Mouse (Mus musculus) embryonic facial prominence, embryonic 13.5 days (tissue): ENCODE results near the gene Pex5. TPM values are rescaled to one million over a fixed set of nuclear protein-coding genes. Genes with fewer than 3 reads are reported as not detected.

Experiments used
- ATAC-seq: fragments of 200-750 bp; cut with Nextera tagmentation; 2 replicates; pipeline ENCODE4 v1.8.0; 2017; ENCODE audit warnings: low read depth; ENCODE audit not compliant: insufficient number of reproducible peaks, insufficient read depth, low FRiP score, low TSS enrichment
- H3K27ac ChIP-seq: fragments of 300-500 bp; sonication (generic); 2 replicates; pipeline ENCODE4 v1.5.1; 2015; ENCODE audit warnings: moderate library complexity, mild to moderate bottlenecking, inconsistent platforms
- H3K27me3 ChIP-seq: fragments of 300-500 bp; sonication (generic); 2 replicates; pipeline ENCODE4 v1.6.1; 2015; ENCODE audit warnings: mild to moderate bottlenecking, inconsistent platforms
- H3K36me3 ChIP-seq: fragments of 300-500 bp; sonication (generic); 2 replicates; pipeline ENCODE4 v1.6.1; 2015; ENCODE audit warnings: mild to moderate bottlenecking, inconsistent platforms
- H3K4me1 ChIP-seq: fragments of 300-500 bp; sonication (generic); 2 replicates; pipeline ENCODE4 v1.6.1; 2015; ENCODE audit warnings: inconsistent platforms
- H3K4me2 ChIP-seq: fragments of 300-500 bp; sonication (generic); 2 replicates; pipeline ENCODE4 v1.6.1; 2015; ENCODE audit warnings: moderate library complexity, mild to moderate bottlenecking, inconsistent platforms
- H3K4me3 ChIP-seq: fragments of 300-500 bp; sonication (generic); 2 replicates; pipeline ENCODE4 v1.5.1; 2015; ENCODE audit warnings: mild to moderate bottlenecking, inconsistent platforms
- H3K9ac ChIP-seq: fragments of 300-500 bp; sonication (generic); 2 replicates; pipeline ENCODE4 v1.6.1; 2015; ENCODE audit warnings: mild to moderate bottlenecking, inconsistent platforms
- H3K9me3 ChIP-seq: fragments of 300-500 bp; sonication (generic); 2 replicates; pipeline ENCODE4 v1.6.1; 2016; ENCODE audit warnings: inconsistent platforms
- WGBS: fragments of 180-500 bp; shearing (Covaris S2); methylation state at CpG from one replicate; pipeline ENCODE4 v1.1.7; 2015; ENCODE audit warnings: mixed read lengths; 5-methylcytosine and 5-hydroxymethylcytosine counted together
- polyA plus RNA-seq: library from polyadenylated mRNA; unstranded; fragments of >200 nt; fragmentation: Nextera tagmentation; extraction: Ambion mirVana; gene quantifications from 2 replicates; pipeline ENCODE4 v1.2.1, GENCODE M21; 2015

Gene Pex5
- polyA plus RNA-seq, 1 experiment from 2014 or later: 47.5 TPM

DNA sequence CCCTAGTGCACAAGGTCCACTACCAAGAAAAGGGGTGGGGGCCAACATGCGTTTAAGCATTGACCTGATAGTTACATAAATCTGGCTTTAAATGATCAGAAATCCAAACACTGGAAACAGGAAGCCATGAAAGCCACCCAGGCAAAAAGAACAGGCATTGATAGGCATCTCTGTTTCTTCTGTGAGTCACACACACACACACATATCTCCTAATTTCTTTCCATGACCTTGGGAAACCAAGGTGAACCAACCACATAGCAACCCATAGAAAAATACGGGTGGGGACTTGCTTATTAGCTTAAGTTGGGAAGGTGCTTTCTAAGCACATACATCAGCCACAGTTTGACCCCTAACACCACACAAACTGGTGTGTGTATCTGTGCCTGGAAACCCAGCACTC, 32.5 kb upstream of the Pex5 start:
- WGBS: 79% methylated on average over 2 of the region's 2 CpGs

DNA sequence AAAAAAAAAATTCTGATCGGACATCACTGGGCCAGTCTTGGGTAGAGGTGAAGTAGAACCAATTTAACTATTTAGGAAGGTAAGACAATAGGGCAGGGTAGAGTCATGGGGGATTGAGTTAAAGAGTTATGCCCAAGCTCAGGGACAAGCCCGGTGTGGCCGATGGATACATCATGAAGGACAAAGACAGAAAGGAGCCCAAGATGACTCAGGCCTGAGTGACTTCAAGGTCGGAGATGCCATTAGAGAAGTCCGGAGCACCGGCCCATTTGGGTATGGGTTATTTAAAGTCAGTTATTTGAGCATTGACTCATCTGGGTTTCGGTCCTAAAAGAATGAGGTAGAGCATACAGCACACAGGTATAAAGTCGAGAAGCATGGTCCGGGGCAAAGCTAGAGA, 31.6 kb upstream of the Pex5 start:
- Histone ChIP-seq H3K4me1 (no peaks in the 10 kb centered on the region), H3K27ac (no peak overlapping the region), H3K9ac (no peak overlapping the region), H3K27me3 (no peaks in the 10 kb centered on the region), H3K9me3 (no peaks in the 10 kb centered on the region), H3K4me2 (no peak overlapping the region), H3K36me3 (no peaks in the 10 kb centered on the region), H3K4me3 (no peak overlapping the region)
- 95% methylated on average over 9 of the region's 9 CpGs for WGBS
- no peak for ATAC-seq

More for the DNA sequence above, 32.5 kb upstream of the Pex5 start:
- Histone ChIP-seq H3K9ac (no peak overlapping the region), H3K36me3 (no peaks in the 10 kb centered on the region), H3K9me3 (no peaks in the 10 kb centered on the region), H3K4me3 (no peak overlapping the region), H3K4me2 (no peak overlapping the region), H3K27ac (no peak overlapping the region), H3K4me1 (no peaks in the 10 kb centered on the region), H3K27me3 (no peaks in the 10 kb centered on the region)
- ATAC-seq: no peak

- no peak overlapping the region for H3K4me3 ChIP-seq
- no peak for ATAC-seq
- H3K27ac ChIP-seq: no peak overlapping the region
- no peaks in the 10 kb centered on the region for H3K27me3 ChIP-seq
- H3K9ac ChIP-seq: no peak overlapping the region
- WGBS: 92% methylated on average over 2 of the region's 2 CpGs
- H3K4me1 ChIP-seq: no peaks in the 10 kb centered on the region
- H3K9me3 ChIP-seq: no peaks in the 10 kb centered on the region
- no peak overlapping the region for H3K4me2 ChIP-seq
- no peaks in the 10 kb centered on the region for H3K36me3 ChIP-seq
These were observed 31.2 kb upstream of the Pex5 start for GRCm38 (mm10) chr6:124446024-124446423.

- H3K4me3 ChIP-seq: no peak overlapping the region
- H3K9me3 ChIP-seq: no peaks in the 10 kb centered on the region
- H3K4me2 ChIP-seq: no peak overlapping the region
- H3K9ac ChIP-seq: no peak overlapping the region
- WGBS: 84% methylated on average over 2 of the region's 2 CpGs
- H3K27me3 ChIP-seq: no peaks in the 10 kb centered on the region
- no peak overlapping the region for H3K27ac ChIP-seq
- no peaks in the 10 kb centered on the region for H3K4me1 ChIP-seq
- ATAC-seq: no peak
- H3K36me3 ChIP-seq: no peaks in the 10 kb centered on the region
These were observed 28.5 kb upstream of the Pex5 start for GRCm38 (mm10) chr6:124443338-124443737.

DNA sequence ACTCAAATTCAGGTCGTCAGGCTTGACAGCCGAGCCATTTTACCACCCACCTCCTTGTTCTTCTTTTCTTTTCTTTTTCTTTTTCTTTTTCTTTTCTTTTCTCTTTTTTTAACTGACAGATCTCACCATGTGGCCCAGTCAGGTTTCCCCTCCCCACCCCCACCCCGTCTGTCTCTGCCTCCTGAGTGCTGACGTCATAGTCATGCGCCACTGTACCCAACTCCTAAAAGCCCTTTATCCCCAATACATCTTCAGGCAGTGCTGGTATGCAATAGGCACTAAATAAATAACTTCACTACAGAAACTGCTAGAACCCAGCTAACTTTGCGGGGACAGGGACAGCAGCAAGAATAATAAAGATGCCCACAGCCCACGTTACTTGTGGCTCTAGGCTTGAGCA, 21.4 kb upstream of the Pex5 start:
- ATAC-seq: no peak
- H3K4me1 ChIP-seq: peaks cover 4% of the 10 kb centered on the region
- H3K36me3 ChIP-seq: peaks cover 5% of the 10 kb centered on the region; the same call in 1 of the 2 replicates
- 73% methylated on average over 7 of the region's 7 CpGs for WGBS
- no peak overlapping the region for H3K4me2 ChIP-seq
- H3K9ac ChIP-seq: no peak overlapping the region
- H3K27me3 ChIP-seq: no peaks in the 10 kb centered on the region
- no peak overlapping the region for H3K27ac ChIP-seq
- H3K9me3 ChIP-seq: no peaks in the 10 kb centered on the region
- H3K4me3 ChIP-seq: no peak overlapping the region

DNA sequence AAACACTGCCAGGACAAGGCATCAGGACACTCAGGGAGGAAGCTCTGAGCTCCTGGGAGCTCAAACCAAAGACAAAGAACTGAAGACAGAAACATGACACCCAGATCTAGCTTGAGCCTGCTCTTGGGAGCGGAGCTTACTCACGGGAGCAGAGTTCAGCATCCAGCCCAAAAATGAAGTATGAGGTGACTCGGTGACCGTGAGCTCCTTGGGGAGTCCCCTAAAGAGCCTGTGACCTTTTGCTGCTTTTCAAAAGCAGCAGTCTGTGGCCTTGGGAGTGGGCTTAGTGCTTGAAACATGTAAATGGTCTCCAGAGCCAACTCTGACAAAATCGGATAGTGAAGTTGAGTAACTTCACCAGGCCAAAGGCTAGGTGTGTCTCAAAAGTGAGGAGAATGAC, 20.3 kb upstream of the Pex5 start:
- ATAC-seq: no peak
- Histone ChIP-seq H3K9me3 (no peaks in the 10 kb centered on the region), H3K4me3 (no peak overlapping the region), H3K36me3 (peaks cover 5% of the 10 kb centered on the region; the same call in 1 of the 2 replicates), H3K4me1 (peaks cover 10% of the 10 kb centered on the region), H3K27ac (no peak overlapping the region), H3K4me2 (no peak overlapping the region), H3K9ac (no peak overlapping the region), H3K27me3 (no peaks in the 10 kb centered on the region)
- WGBS: 69% methylated on average over 5 of the region's 5 CpGs

DNA sequence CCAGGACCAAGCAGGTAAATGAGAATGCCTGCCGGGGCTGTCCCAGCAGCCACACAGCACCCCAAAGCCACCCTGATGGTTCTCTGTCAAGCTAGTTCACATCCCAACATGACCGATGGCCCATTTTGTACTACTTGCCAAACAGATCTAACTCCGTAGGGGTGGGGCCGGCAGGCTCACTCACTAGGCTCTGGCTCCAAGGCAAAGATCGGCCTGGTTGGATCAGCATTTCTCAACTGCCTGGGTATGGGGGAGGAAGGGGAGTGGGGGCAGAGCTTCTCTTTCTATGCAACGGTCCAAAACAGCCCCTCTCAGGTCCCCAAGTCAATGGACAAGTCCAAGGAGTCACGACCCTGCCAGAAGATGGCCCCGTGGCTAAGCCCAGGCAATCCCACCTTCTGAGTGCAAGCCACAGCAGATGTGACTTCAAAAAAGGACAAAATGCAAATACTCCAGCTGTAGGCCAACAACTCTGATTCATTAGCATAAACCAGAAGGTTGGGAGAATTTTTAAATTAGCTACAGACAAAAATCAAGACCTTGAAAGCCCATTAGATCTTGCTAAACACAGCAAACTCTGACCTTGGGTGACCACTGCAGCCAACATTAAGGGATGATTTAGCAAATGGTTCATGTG, 18.9 kb upstream of the Pex5 start:
- Histone ChIP-seq H3K27me3 (no peaks in the 10 kb centered on the region), H3K9ac (no peak overlapping the region), H3K4me2 (no peak overlapping the region), H3K4me1 (peaks cover 10% of the 10 kb centered on the region), H3K36me3 (peaks cover 5% of the 10 kb centered on the region; the same call in 1 of the 2 replicates), H3K9me3 (no peaks in the 10 kb centered on the region), H3K27ac (no peak overlapping the region), H3K4me3 (no peak overlapping the region)
- ATAC-seq: no peak
- 89% methylated on average over 8 of the region's 8 CpGs for WGBS

GRCm38 (mm10) chr6:124430784-124431495, 16.1 kb upstream of the Pex5 start:
- Histone ChIP-seq H3K27ac (no peak overlapping the region), H3K27me3 (no peaks in the 10 kb centered on the region)

GRCm38 (mm10) chr6:124430379-124430778, 15.5 kb upstream of the Pex5 start:
- H3K9ac ChIP-seq: no peak overlapping the region
- ATAC-seq: no peak
- no peak overlapping the region for H3K4me2 ChIP-seq
- no peak overlapping the region for H3K27ac ChIP-seq
- H3K4me3 ChIP-seq: no peak overlapping the region
- H3K36me3 ChIP-seq: 0 out of 2 replicates have a peak, but pooled peaks cover 5% of the 10 kb centered on the region
- H3K4me1 ChIP-seq: peaks cover 10% of the 10 kb centered on the region
- H3K9me3 ChIP-seq: no peaks in the 10 kb centered on the region
- H3K27me3 ChIP-seq: no peaks in the 10 kb centered on the region
- 60% methylated on average over 3 of the region's 3 CpGs for WGBS

More at GRCm38 (mm10) chr6:124430784-124431495, 16.1 kb upstream of the Pex5 start:
- no peak overlapping the region for H3K9ac ChIP-seq
- peaks cover 10% of the 10 kb centered on the region for H3K4me1 ChIP-seq
- 0 out of 2 replicates have a peak, but pooled peaks cover 5% of the 10 kb centered on the region for H3K36me3 ChIP-seq
- H3K4me2 ChIP-seq: no peak overlapping the region
- peak; percentile 50; the same call in 1 of the 2 replicates for ATAC-seq
- no peak overlapping the region for H3K4me3 ChIP-seq
- no peaks in the 10 kb centered on the region for H3K9me3 ChIP-seq
- 48% methylated on average over 8 of the region's 8 CpGs for WGBS

- Histone ChIP-seq H3K27ac (no peak overlapping the region), H3K4me3 (no peak overlapping the region), H3K9me3 (no peaks in the 10 kb centered on the region), H3K4me2 (no peak overlapping the region), H3K27me3 (no peaks in the 10 kb centered on the region), H3K9ac (no peak overlapping the region), H3K4me1 (peaks cover 10% of the 10 kb centered on the region), H3K36me3 (no peaks in the 10 kb centered on the region)
- ATAC-seq: no peak
- WGBS: 57% methylated on average over 5 of the region's 6 CpGs
These were observed 13.1 kb upstream of the Pex5 start for GRCm38 (mm10) chr6:124427791-124428576.

GRCm38 (mm10) chr6:124427289-124427688, 12.4 kb upstream of the Pex5 start:
- no peak overlapping the region for H3K4me3 ChIP-seq
- H3K27me3 ChIP-seq: no peaks in the 10 kb centered on the region
- H3K4me2 ChIP-seq: no peak overlapping the region
- no peak overlapping the region for H3K9ac ChIP-seq
- no peaks in the 10 kb centered on the region for H3K36me3 ChIP-seq
- 87% methylated on average over 7 of the region's 7 CpGs for WGBS
- no peaks in the 10 kb centered on the region for H3K9me3 ChIP-seq
- H3K27ac ChIP-seq: no peak overlapping the region
- no peak for ATAC-seq
- H3K4me1 ChIP-seq: peaks cover 10% of the 10 kb centered on the region
